Mouse (Mus musculus) midbrain, embryonic 10.5 days (tissue): ENCODE measurements around the gene Ccr4. TPM values are rescaled to one million over a fixed set of nuclear protein-coding genes. Genes with fewer than 3 reads are reported as not detected.

ENCODE experiments used
- DNase-seq: peaks from one replicate; pipeline ENCODE4 v3.0.0-alpha.2; 2017; ENCODE audit warnings: low spot score
- H3K27ac ChIP-seq: fragments of 300-500 bp; sonication (generic); replicated peaks from 2 replicates; pipeline ENCODE4 v1.5.1; 2016; ENCODE audit warnings: mild to moderate bottlenecking
- H3K27me3 ChIP-seq: fragments of 300-500 bp; sonication (generic); 2 replicates; pipeline ENCODE4 v1.6.1; 2016; ENCODE audit warnings: low read depth, mild to moderate bottlenecking; ENCODE audit not compliant: poor library complexity, severe bottlenecking
- H3K36me3 ChIP-seq: fragments of 300-500 bp; sonication (generic); 2 replicates; pipeline ENCODE4 v1.6.1; 2016; ENCODE audit warnings: mild to moderate bottlenecking, moderate library complexity
- H3K4me1 ChIP-seq: fragments of 300-500 bp; sonication (generic); 2 replicates; pipeline ENCODE4 v1.6.1; 2016
- H3K4me3 ChIP-seq: fragments of 300-500 bp; sonication (generic); 2 replicates; pipeline ENCODE4 v1.5.1; 2016; ENCODE audit warnings: mild to moderate bottlenecking, moderate library complexity
- H3K9me3 ChIP-seq: fragments of 300-500 bp; sonication (generic); replicated peaks from 2 replicates; pipeline ENCODE4 v1.6.1; 2016; ENCODE audit warnings: mild to moderate bottlenecking
- WGBS: fragments of 180-500 bp; shearing (Covaris S2); methylation state at CpG from one replicate; pipeline ENCODE4 v1.1.7; 2016; 5-methylcytosine and 5-hydroxymethylcytosine counted together
- polyA plus RNA-seq: library from polyadenylated mRNA; unstranded; fragments of >200 nt; fragmentation: Nextera tagmentation; extraction: Ambion mirVana; gene quantifications from 2 replicates; pipeline ENCODE4 v1.2.1, GENCODE M21; 2016

The Ccr4 gene
- polyA plus RNA-seq, 1 experiment from 2014 or later: not detected

DNA sequence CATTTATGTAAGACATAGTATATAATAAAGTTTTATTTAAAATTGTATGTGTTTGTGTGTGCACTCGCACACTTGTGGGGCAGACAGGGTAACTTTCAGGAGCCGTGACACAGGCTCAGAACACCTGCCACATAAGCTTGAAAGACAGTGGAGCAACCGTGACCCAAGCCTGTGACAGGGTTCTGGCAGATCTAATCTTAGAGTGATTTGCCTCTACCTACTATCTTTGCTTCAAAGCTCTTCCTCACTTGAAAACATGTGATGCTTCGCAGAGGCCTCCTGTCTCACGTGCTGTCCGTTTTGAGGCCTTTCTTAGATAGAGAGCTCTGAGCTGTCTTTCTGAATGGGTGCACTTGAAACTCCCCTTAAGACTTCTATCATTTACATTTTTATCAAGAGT lies 52.3 kb downstream of the Ccr4 start:
- Histone ChIP-seq H3K27me3 (no peaks in the 10 kb centered on the region), H3K9me3 (no peaks in the 10 kb centered on the region), H3K27ac (no peak overlapping the region), H3K36me3 (peaks cover 5% of the 10 kb centered on the region), H3K4me1 (no peaks in the 10 kb centered on the region), H3K4me3 (no peak overlapping the region)
- WGBS: 94% methylated on average over 6 of the region's 6 CpGs
- no peak for DNase-seq

DNA sequence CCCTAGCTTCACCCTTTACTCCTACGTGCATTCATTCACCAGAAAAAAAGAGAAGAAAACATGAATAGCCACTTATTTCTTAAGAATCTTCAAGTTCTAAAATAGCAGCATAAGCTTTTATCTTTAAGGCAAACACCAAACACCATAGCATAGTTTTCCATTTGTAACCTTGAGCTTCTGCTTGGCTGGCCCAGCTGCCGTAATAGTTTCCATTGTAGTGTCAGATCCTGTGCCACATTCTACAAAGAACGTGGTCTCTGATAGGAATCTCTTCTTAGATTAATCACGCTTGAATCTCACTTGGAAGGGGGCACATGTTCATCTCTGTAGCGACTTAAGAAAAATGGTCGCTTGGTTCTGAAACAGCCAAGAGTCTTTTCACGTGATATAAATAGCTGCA lies 53.1 kb downstream of the Ccr4 start:
- Histone ChIP-seq H3K36me3 (no peaks in the 10 kb centered on the region), H3K27ac (no peak overlapping the region), H3K4me1 (no peaks in the 10 kb centered on the region), H3K4me3 (no peak overlapping the region), H3K9me3 (no peaks in the 10 kb centered on the region), H3K27me3 (no peaks in the 10 kb centered on the region)
- no peak for DNase-seq
- WGBS: 90% methylated on average over 7 of the region's 7 CpGs

DNA sequence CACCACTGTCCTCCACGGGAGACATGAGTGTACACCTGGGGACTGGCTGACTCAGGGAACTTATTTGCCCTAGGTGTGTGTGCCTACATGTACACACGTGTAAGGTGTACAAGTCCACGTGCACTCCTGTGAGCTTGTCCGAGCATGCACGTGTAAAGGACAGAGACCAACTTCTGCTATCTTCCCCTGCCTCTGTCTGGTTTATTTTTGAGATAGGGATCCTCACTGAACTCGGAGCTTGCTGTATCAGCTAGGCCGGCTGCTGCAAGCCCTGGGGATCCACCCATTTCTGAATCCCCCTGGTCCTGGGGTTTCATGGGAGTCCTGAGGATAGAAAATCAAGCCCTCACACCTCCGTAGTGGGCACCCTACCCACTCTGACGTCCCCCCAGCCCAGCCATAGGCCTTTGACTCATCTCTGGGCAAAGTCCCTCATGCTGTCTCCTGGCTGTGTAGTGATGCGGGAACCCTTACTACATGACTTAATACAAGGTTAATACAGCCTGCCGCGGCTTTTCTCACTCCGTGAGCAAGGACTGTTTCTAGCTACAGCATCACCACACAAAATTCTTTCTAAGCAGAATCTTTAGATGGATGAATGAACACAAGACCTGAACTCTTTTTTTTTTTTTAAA lies 55.5 kb downstream of the Ccr4 start:
- H3K27me3 ChIP-seq: no peaks in the 10 kb centered on the region
- no peaks in the 10 kb centered on the region for H3K9me3 ChIP-seq
- no peak overlapping the region for H3K27ac ChIP-seq
- 88% methylated on average over 13 of the region's 13 CpGs for WGBS
- DNase-seq: no peak
- no peaks in the 10 kb centered on the region for H3K4me1 ChIP-seq
- H3K36me3 ChIP-seq: 0 out of 2 replicates have a peak, but pooled peaks cover under 1% of the 10 kb centered on the region
- H3K4me3 ChIP-seq: no peak overlapping the region

DNA sequence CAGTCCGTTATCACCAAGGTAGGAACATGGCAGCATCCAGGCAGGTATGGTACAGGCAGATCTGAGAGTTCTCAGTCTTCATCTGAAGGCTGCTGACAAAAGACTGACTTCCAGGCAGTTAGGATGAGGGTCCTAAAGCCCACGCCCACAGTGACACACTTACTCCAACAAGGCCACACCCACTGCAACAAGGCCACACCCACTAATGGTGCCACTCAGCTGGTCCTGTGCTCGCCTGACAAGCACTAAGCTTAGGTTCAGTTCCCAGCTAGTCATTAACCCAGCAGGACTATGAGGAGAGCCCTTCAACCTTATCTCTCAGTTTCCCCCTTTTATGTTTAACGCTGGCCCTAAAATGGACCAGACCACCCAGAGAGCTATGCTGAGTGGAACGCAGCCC lies 56.0 kb downstream of the Ccr4 start:
- H3K9me3 ChIP-seq: no peaks in the 10 kb centered on the region
- 75% methylated on average over 5 of the region's 5 CpGs for WGBS

DNA sequence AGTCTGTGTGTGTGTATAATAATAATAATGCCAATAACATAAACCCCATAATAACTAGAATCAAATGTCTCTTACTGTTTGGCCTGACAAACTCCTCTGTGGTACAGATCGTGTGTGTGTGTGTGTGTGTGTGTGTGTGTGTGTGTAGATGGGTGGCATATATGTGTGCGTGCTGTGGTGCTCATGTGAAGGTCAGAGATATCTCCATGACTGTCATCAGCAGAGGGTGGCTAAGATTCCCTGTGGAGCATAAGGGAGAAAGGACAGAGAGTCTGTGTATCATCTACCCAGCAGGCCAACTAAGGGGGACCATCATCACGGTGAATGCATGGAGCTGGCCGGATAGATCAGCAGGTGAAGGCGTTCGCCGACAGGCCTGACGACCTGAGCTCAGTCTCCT lies 57.8 kb downstream of the Ccr4 start:
- Histone ChIP-seq H3K36me3 (peaks cover 7% of the 10 kb centered on the region), H3K9me3 (no peaks in the 10 kb centered on the region), H3K27ac (no peak overlapping the region), H3K27me3 (no peaks in the 10 kb centered on the region), H3K4me3 (no peak overlapping the region), H3K4me1 (no peaks in the 10 kb centered on the region)
- no peak for DNase-seq
- WGBS: 95% methylated on average over 8 of the region's 8 CpGs

More for the DNA sequence above, 56.0 kb downstream of the Ccr4 start:
- Histone ChIP-seq H3K4me3 (no peak overlapping the region), H3K4me1 (no peaks in the 10 kb centered on the region), H3K27me3 (no peaks in the 10 kb centered on the region), H3K27ac (no peak overlapping the region), H3K36me3 (0 out of 2 replicates have a peak, but pooled peaks cover 2% of the 10 kb centered on the region)
- no peak for DNase-seq

DNA sequence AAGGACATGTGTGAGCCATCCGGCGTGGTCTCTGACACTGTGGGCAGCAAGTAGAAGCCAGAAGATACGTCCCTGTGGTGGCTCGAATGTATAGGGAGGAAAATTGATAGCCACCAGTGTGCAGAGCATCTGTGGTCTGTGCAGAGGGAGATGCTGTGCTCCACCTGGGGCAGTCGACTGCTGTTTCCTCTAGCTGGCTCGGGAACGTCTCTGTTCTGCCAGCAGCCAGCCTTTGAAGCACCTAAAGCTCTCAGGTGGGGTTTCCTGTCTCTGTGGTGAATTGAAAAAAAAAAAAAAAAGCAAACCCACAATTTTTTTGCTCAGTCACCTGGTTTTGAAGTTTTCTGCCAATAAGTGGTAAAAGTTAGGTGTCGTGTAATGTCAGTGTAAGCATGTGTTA lies 61.4 kb downstream of the Ccr4 start:
- WGBS: 94% methylated on average over 8 of the region's 8 CpGs
- Histone ChIP-seq H3K9me3 (no peaks in the 10 kb centered on the region), H3K4me1 (no peaks in the 10 kb centered on the region), H3K27me3 (no peaks in the 10 kb centered on the region), H3K36me3 (peaks cover 9% of the 10 kb centered on the region), H3K27ac (no peak overlapping the region), H3K4me3 (no peak overlapping the region)
- DNase-seq: no peak

DNA sequence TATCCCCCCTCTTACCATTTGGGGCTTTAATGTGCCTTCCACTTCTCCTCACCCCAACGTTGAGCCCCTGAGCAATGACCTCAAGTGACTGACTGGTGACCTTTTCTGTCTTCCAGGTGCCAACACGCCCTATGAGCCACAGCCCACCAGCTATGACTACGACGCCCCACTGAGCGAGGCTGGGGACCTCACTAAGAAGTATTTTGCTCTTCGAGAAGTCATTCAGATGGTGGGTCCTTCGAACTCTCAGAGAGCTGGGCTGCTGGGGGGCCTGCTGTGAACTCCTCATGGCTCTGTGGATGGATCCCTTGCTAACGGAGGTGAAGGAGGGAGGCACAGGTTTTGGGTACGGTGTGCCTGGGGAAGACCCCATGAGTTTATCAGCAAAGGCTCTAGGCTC lies 61.8 kb downstream of the Ccr4 start:
- DNase-seq: no peak
- 84% methylated on average over 9 of the region's 9 CpGs for WGBS
- Histone ChIP-seq H3K9me3 (no peaks in the 10 kb centered on the region), H3K36me3 (peaks cover 12% of the 10 kb centered on the region), H3K27ac (no peak overlapping the region), H3K27me3 (no peaks in the 10 kb centered on the region), H3K4me1 (no peaks in the 10 kb centered on the region), H3K4me3 (no peak overlapping the region)

DNA sequence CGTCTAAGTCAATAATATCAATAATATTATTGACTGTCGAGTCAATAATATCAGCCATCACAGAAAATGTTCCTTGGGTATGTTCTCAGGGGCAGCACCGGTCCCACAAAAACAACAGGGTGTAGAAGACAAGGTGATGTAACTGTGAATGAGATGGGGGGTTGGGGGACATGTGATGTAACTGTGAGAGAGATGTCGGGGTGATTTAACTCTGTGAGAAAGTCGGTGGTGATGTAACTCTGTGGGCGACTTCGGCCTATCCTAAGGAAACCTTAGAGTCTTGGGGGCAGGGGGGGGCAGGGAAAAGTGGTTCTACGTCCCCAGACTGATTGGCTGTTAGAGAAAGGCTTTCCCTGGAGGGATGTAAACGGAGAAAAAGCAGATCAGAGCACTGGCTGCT lies 62.5 kb downstream of the Ccr4 start:
- Histone ChIP-seq H3K27me3 (no peaks in the 10 kb centered on the region), H3K36me3 (peaks cover 14% of the 10 kb centered on the region), H3K4me3 (no peak overlapping the region), H3K27ac (no peak overlapping the region), H3K9me3 (no peaks in the 10 kb centered on the region), H3K4me1 (no peaks in the 10 kb centered on the region)
- no peak for DNase-seq
- 89% methylated on average over 9 of the region's 9 CpGs for WGBS

DNA sequence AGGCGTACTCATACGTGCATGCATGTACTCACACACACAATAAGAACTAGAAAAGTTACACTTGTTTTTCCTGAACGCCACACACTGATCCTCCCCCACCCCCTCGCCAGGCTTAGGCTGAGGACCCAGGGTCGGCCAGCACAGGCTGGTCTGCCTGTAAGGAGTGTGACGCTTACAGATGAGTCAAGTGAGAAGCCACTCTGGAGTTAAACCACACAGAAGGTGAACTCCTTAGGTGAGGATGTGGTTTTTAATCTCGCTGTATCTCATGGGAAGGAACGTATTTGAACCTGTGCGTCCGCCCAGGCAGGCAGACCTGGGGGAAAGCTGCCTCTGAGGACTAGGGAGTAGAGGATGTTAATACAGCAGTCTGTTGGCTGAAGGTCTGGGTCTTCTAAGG lies 64.2 kb downstream of the Ccr4 start:
- Histone ChIP-seq H3K4me3 (no peak overlapping the region), H3K9me3 (peaks cover 8% of the 10 kb centered on the region; the same call in 1 of the 2 replicates), H3K4me1 (no peaks in the 10 kb centered on the region), H3K27ac (no peak overlapping the region), H3K27me3 (no peaks in the 10 kb centered on the region), H3K36me3 (peaks cover 31% of the 10 kb centered on the region)
- WGBS: 86% methylated on average over 10 of the region's 10 CpGs
- no peak for DNase-seq

Other genes with a start within 250 kb of the Ccr4 start
- gene Bcl2a1c, start 174.8 kb downstream of the Ccr4 start, polyA plus RNA-seq: not detected in 2 replicates
- gene Crtap, start 114.2 kb downstream of the Ccr4 start, polyA plus RNA-seq: 35.7 and 38.2 TPM in 2 replicates
- gene Glb1, start 103.8 kb downstream of the Ccr4 start, polyA plus RNA-seq: 23.8 and 25.0 TPM in 2 replicates
- 11.4 and 11.6 TPM in 2 replicates for gene Tmppe, start 103.8 kb downstream of the Ccr4 start, polyA plus RNA-seq
- 0.91 and 0.98 TPM in 2 replicates for gene C130032M10Rik, start 10.8 kb upstream of the Ccr4 start, polyA plus RNA-seq
- 4.3 and 6.8 TPM in 2 replicates for gene Trim71, start 59.5 kb upstream of the Ccr4 start, polyA plus RNA-seq
- 71.9 and 72.7 TPM in 2 replicates for gene Cnot10, start 135.3 kb upstream of the Ccr4 start, polyA plus RNA-seq
- 86.9 and 99.7 TPM in 2 replicates for gene Dync1li1, start 183.9 kb upstream of the Ccr4 start, polyA plus RNA-seq
- gene Cmtm6, start 226.2 kb upstream of the Ccr4 start, polyA plus RNA-seq: 27.1 and 27.2 TPM in 2 replicates